Mouse (Mus musculus) stomach, embryonic 16.5 days (tissue): ENCODE measurements at regions not wholly inside any gene's neighbourhood (a gene's known extent, or its start where the extent isn't known, plus 50 kb on each side); places are given as distances from the start of the nearest gene placed in this dataset.

Experiments used
- ATAC-seq: fragments of 200-750 bp; cut with Nextera tagmentation; 2 replicates; pipeline ENCODE4 v1.8.0; 2017; ENCODE audit warnings: moderate number of reproducible peaks, moderate TSS enrichment; ENCODE audit not compliant: insufficient read depth, low FRiP score
- H3K27ac ChIP-seq: fragments of 300-500 bp; sonication (generic); 2 replicates; pipeline ENCODE4 v1.5.1; 2014; ENCODE audit warnings: low read length
- H3K27me3 ChIP-seq: fragments of 300-500 bp; sonication (generic); 2 replicates; pipeline ENCODE4 v1.6.1; 2014; ENCODE audit warnings: low read length, control low read depth, mixed read lengths; ENCODE audit not compliant: control insufficient read depth, insufficient read depth
- H3K36me3 ChIP-seq: fragments of 300-500 bp; sonication (generic); 2 replicates; pipeline ENCODE4 v1.6.1; 2014; ENCODE audit warnings: low read length; ENCODE audit not compliant: control insufficient read depth, insufficient read depth
- H3K4me1 ChIP-seq: fragments of 300-500 bp; sonication (generic); 2 replicates; pipeline ENCODE4 v1.6.1; 2014; ENCODE audit warnings: low read length, control low read depth, mixed read lengths; ENCODE audit not compliant: control insufficient read depth, insufficient read depth
- H3K4me2 ChIP-seq: fragments of 300-500 bp; sonication (generic); 2 replicates; pipeline ENCODE4 v1.6.1; 2014; ENCODE audit warnings: low read depth, low read length, mixed read lengths
- H3K4me3 ChIP-seq: fragments of 300-500 bp; sonication (generic); replicated peaks from 2 replicates; pipeline ENCODE4 v1.5.1; 2014; ENCODE audit warnings: mild to moderate bottlenecking, low read length
- H3K9ac ChIP-seq: fragments of 300-500 bp; sonication (generic); 2 replicates; pipeline ENCODE4 v1.6.1; 2014; ENCODE audit warnings: low read length
- H3K9me3 ChIP-seq: fragments of 300-500 bp; sonication (generic); replicated peaks from 2 replicates; pipeline ENCODE4 v1.6.1; 2016; ENCODE audit warnings: low read length, control low read depth; ENCODE audit not compliant: control insufficient read depth
- WGBS: fragments of 180-500 bp; shearing (Covaris S2); extraction: QIAGEN DNeasy Blood & Tissue Kit; methylation state at CpG from one replicate; pipeline ENCODE4 v1.1.7; 2014; 5-methylcytosine and 5-hydroxymethylcytosine counted together

GRCm38 (mm10) chr4:31757126-31757525 is 206.8 kb upstream of the Map3k7 start:
- Histone ChIP-seq H3K4me1 (0 out of 2 replicates have a peak, but pooled peaks cover 6% of the 10 kb centered on the region), H3K27me3 (no peaks in the 10 kb centered on the region), H3K4me3 (no peak overlapping the region), H3K9ac (no peak overlapping the region), H3K4me2 (no peak overlapping the region), H3K27ac (no peak overlapping the region), H3K36me3 (no peaks in the 10 kb centered on the region), H3K9me3 (no peaks in the 10 kb centered on the region)
- no peak for ATAC-seq
- 40% methylated on average over 1 of the region's 1 CpGs for WGBS

- 33% methylated on average over 4 of the region's 4 CpGs for WGBS
- no peaks in the 10 kb centered on the region for H3K36me3 ChIP-seq
- no peak for ATAC-seq
Observed at GRCm38 (mm10) chr4:31760116-31760515, 203.8 kb upstream of the Map3k7 start.

GRCm38 (mm10) chr4:31762199-31762598 is 201.7 kb upstream of the Map3k7 start:
- no peak for ATAC-seq
- H3K36me3 ChIP-seq, result no peaks in the 10 kb centered on the region
- WGBS, result 60% methylated on average over 7 of the region's 7 CpGs
- H3K4me3 ChIP-seq, result no peak overlapping the region
- no peak overlapping the region for H3K4me2 ChIP-seq
- H3K4me1 ChIP-seq, result 0 out of 2 replicates have a peak, but pooled peaks cover 6% of the 10 kb centered on the region
- no peaks in the 10 kb centered on the region for H3K9me3 ChIP-seq
- H3K9ac ChIP-seq, result no peak overlapping the region
- no peaks in the 10 kb centered on the region for H3K27me3 ChIP-seq
- H3K27ac ChIP-seq, result no peak overlapping the region

More at GRCm38 (mm10) chr4:31760116-31760515, 203.8 kb upstream of the Map3k7 start:
- Histone ChIP-seq H3K9ac (no peak overlapping the region), H3K4me2 (no peak overlapping the region), H3K27me3 (no peaks in the 10 kb centered on the region), H3K9me3 (no peaks in the 10 kb centered on the region), H3K4me1 (0 out of 2 replicates have a peak, but pooled peaks cover 6% of the 10 kb centered on the region), H3K4me3 (no peak overlapping the region), H3K27ac (no peak overlapping the region)

GRCm38 (mm10) chr4:31768026-31768626 is 195.8 kb upstream of the Map3k7 start:
- no peak overlapping the region for H3K4me3 ChIP-seq

DNA sequence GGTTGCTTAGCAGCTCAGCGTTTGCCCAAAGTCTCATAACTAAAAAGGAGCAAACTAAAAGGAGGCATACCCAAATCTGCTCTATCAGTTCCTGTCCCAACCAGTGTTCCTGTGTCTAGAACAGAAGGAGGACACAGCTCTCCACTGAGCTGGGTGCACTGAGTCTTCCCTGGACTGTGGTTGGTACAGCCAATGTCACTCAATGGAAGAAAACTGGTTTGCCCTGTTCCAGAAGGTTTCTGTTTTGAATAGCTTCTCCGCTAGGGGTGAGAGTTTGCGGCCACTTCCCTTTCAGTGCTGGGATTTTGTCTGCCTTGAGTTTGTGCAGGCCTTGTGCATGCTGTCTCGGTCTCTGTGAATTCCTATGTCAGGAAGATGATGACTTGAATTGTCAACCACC is 194.6 kb upstream of the Map3k7 start:
- Histone ChIP-seq H3K27me3 (no peaks in the 10 kb centered on the region), H3K4me3 (no peak overlapping the region), H3K4me2 (no peak overlapping the region), H3K9me3 (no peaks in the 10 kb centered on the region), H3K27ac (peak overlapping the region; percentile 43; the same call in 1 of the 2 replicates), H3K4me1 (no peaks in the 10 kb centered on the region), H3K36me3 (no peaks in the 10 kb centered on the region), H3K9ac (no peak overlapping the region)
- 68% methylated on average over 4 of the region's 4 CpGs for WGBS
- ATAC-seq, result no peak

More at GRCm38 (mm10) chr4:31768026-31768626, 195.8 kb upstream of the Map3k7 start:
- Histone ChIP-seq H3K4me2 (no peak overlapping the region), H3K9me3 (no peaks in the 10 kb centered on the region), H3K36me3 (no peaks in the 10 kb centered on the region), H3K27ac (peak overlapping the region; percentile 43; the same call in 1 of the 2 replicates), H3K4me1 (no peaks in the 10 kb centered on the region), H3K27me3 (no peaks in the 10 kb centered on the region), H3K9ac (no peak overlapping the region)
- ATAC-seq, result peak; percentile 63; the same call in 1 of the 2 replicates
- WGBS, result 27% methylated on average over 6 of the region's 6 CpGs

GRCm38 (mm10) chr4:31786284-31786683 is 177.6 kb upstream of the Map3k7 start:
- no peak for ATAC-seq
- H3K4me2 ChIP-seq, result no peak overlapping the region
- 73% methylated on average over 1 of the region's 1 CpGs for whole genome bisulfite sequencing

GRCm38 (mm10) chr4:31817574-31818240 is 146.2 kb upstream of the Map3k7 start:
- no peak for ATAC-seq
- WGBS, result 88% methylated on average over 3 of the region's 3 CpGs

More at GRCm38 (mm10) chr4:31786284-31786683, 177.6 kb upstream of the Map3k7 start:
- H3K4me3 ChIP-seq, result no peak overlapping the region
- H3K36me3 ChIP-seq, result no peaks in the 10 kb centered on the region
- no peaks in the 10 kb centered on the region for H3K4me1 ChIP-seq
- no peak overlapping the region for H3K9ac ChIP-seq
- no peak overlapping the region for H3K27ac ChIP-seq
- no peaks in the 10 kb centered on the region for H3K9me3 ChIP-seq
- H3K27me3 ChIP-seq, result no peaks in the 10 kb centered on the region

GRCm38 (mm10) chr4:31819521-31820259 is 144.2 kb upstream of the Map3k7 start:
- Histone ChIP-seq H3K4me1 (no peaks in the 10 kb centered on the region), H3K27me3 (no peaks in the 10 kb centered on the region), H3K27ac (no peak overlapping the region), H3K4me2 (peak overlapping the region; percentile 22; the same call in 1 of the 2 replicates), H3K9ac (no peak overlapping the region), H3K36me3 (no peaks in the 10 kb centered on the region), H3K4me3 (no peak overlapping the region), H3K9me3 (no peaks in the 10 kb centered on the region)
- WGBS, result 54% methylated on average over 18 of the region's 18 CpGs
- no peak for ATAC-seq

More at GRCm38 (mm10) chr4:31817574-31818240, 146.2 kb upstream of the Map3k7 start:
- Histone ChIP-seq H3K9ac (no peak overlapping the region), H3K4me1 (no peaks in the 10 kb centered on the region), H3K27me3 (no peaks in the 10 kb centered on the region), H3K4me3 (no peak overlapping the region), H3K9me3 (no peaks in the 10 kb centered on the region), H3K36me3 (no peaks in the 10 kb centered on the region), H3K27ac (no peak overlapping the region), H3K4me2 (no peak overlapping the region)
